Mouse (Mus musculus) left cerebral cortex, postnatal 10 days (tissue): ENCODE results near the gene Oit3. TPM values are rescaled to one million over a fixed set of nuclear protein-coding genes. Genes with fewer than 3 reads are reported as not detected.
A peak's percentile ranks its signal among the peaks of the same experiment; 100 is the strongest.
"Not testable (repeated sequence)": the region's sequence is repeated elsewhere in the genome, so short reads cannot be mapped to it uniquely, and the experiment has no call there.

Experiments used
- DNase-seq, 2 experiments: peaks; one replicate each; pipeline ENCODE4 v3.0.0; 2021 to 2022; ENCODE audit warnings: low spot score in 2 of 2, mixed read lengths in 1 of 2; ENCODE audit errors: extremely low spot score in 1 of 2
- intact Hi-C: fragments of 180-260 bp; cut with DNase I; formaldehyde crosslinking; loops from one replicate; pipeline ENCODE4 v1.15.1; 2025
- total RNA-seq, 2 experiments: library from RNA; stranded (reverse); gene quantifications; 2 replicates each; pipeline ENCODE4 v1.2.3; 2021

Gene Oit3
- total RNA-seq, 2 experiments from 2014 or later: 0.20 TPM; not detected in 1

DNA sequence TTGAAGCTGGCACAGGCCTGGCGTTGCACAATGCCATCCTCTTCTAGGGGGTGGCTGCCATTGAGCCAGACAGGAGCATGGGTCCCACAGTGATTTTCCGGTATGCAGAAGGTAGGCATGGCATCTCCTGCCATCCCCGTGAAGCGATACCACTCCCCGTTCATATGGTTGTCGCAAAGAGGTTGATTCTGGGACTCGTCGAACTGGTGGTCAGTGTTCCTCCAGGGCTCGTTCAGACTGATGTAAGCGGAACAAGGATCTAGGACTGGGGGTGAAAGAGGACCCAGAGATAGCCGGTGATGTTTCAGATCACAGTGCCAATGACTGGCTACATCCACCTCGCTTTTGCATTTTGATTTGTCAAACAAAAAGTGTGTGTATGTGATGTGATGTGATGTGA lies 2.9 kb downstream of the Oit3 start:
- no peak for DNase-seq
- intact Hi-C loops: no loop called here

DNA sequence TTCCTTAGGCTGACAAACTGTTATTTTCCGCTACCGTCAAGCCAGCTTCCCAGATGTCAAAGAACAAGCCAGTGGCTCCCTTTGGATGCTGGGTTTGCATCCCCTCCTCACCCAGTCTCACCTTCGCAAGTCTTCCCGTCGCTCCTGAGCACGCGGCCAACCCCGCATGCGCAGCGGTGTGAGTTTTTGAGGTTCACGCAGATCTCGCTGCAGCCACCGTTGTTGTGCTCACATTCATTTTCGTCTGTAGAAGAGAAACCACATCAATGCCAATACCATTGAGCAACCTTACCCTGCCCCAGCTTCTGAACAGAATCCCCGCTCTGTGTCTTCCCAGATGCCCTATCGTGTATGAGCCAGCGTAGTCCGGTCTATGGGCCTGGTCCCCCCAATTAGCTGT lies 5.8 kb downstream of the Oit3 start:
- intact Hi-C loops: no loop called here
- no peak for DNase-seq

DNA sequence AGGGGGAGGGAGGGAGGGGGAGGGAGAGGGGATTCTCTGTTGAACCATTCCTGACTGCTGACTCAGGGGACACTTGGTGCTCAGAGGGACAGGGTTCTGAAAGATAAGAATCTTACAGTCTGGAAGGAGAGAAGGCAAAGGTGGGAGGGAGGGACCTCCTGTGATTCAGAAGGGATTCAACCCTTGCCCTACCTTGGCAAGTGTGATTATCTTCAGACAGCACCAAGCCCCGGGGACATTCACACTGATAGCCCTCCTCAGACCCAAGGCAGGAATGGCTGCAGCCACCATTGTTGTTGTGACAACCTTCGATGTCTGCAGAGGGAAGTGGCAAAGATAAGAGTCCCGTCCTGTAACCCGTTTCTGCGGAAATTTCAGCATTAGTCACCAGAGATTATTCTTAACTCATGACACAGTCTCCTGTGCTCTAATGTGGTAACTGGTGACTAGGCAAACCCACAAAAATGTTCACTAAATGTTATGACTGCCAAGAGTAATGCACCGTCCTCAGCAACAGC lies 10.8 kb downstream of the Oit3 start:
- no peak for DNase-seq
- intact Hi-C loops: no loop called here

DNA sequence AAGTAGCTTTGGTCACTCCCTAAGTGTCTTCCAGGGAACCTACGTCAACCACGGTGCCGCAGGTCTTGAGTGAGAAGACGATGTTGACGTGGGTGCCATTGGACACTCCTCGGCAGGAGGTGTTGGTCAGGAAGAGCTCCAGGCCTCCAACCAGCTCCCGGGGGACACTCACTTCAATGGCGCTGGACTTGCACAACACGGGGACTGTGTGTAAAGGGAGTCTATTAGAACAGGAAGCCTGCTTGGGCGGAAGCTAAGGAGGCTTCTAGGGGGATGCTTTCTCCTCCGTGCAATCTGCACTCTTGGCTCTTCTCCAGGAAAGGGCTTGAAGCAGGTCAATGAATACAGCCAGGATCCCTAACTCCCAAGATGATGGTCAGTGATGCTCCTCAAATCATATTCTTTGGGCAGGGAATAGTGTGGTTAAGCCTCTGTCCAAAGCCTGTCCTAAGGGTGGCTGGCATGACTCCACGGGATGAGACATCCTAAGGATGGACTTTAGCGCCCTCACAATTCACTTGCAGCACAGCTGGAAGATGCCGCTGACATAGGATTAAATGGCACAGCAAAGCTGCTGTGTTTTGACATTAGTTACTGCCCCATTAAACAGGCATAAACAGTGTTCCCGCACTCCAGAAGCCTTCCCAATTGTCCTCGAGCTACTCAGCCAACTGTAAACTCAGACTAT lies 12.0 kb downstream of the Oit3 start:
- no peak for DNase-seq
- intact Hi-C loops: no loop called here

DNA sequence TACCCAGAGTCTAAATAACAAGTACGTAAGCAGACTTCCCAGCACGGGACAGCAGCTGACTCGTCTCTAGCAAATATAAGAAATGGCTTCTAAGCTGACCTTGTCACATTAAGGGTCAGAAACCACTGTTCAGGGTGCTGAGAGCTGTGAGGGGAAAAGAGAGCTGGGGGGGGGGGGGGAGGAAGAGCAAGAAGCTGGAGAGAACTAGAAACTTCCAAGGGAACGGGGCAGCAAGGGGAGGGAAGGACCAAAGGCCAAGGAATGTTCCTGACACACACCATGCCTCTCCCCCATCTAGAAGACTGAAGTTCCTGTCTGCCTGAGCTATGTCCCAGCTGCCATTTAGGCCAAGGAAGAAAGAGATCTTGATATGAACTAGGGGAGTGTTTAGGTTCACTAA lies 15.2 kb downstream of the Oit3 start:
- intact Hi-C loops: no loop called here
- no peak for DNase-seq

DNA sequence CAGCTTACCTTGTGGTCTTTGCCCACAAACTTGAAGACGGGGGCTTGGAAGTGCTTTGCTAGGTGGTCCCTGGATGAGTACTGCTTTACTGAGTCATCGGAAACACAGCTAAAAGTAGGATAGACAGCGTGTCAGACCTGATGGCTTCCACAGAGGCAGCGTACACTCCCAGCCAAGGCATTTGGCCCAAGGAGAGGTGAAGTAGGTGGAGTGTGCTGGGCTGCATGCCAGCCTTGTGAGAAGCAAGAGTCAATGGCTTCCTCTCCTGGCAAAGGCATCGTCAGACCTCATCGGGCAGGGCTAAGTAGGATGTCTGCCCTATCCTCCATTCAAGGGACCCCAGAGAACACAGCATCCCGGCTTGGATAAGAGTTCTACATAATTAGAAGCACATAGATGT lies 16.2 kb downstream of the Oit3 start:
- intact Hi-C loops: no loop called here
- DNase-seq: no peak

DNA sequence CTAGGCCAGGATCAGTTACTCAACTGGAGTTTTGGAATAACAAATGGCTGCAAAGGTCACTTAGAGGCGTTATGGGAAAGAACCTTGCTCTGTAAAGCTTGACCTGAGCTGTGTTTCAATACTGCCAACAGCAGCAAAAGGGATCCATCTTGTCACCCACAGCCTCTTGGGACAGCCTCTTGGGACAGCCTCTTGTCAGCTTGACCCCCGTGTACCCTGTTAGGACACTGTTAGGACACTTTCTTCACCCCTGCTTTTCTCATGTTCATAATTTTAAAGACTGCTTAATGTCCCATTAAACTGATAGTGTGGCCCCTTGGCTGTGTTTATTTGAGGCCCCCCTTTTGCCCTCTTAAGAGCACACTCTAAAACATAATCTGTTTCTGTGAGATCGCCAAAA lies 17.1 kb downstream of the Oit3 start:
- intact Hi-C loops: no loop called here

DNA sequence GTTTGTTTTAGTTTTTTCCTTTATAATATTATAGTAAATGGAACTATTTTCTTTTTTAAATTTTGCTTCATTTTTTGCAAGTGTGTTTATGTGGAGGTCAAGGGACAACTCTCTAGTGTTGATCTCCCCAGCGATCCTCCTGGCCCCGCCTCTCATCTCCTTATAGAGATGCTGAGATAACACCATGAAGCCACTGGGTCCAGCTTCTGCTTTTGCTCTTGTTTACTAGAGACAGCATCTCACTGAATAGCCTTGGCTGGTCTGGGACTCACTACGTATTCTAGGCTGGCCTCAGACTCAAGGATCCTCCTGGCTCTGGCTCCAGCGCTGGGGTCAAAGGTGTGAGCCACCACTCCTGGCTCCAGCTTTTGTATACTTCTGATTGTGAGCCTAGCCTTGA lies 22.1 kb downstream of the Oit3 start:
- intact Hi-C loops: no loop called here
- no peak for DNase-seq

More for the DNA sequence above, 17.1 kb downstream of the Oit3 start:
- no peak for DNase-seq

DNA sequence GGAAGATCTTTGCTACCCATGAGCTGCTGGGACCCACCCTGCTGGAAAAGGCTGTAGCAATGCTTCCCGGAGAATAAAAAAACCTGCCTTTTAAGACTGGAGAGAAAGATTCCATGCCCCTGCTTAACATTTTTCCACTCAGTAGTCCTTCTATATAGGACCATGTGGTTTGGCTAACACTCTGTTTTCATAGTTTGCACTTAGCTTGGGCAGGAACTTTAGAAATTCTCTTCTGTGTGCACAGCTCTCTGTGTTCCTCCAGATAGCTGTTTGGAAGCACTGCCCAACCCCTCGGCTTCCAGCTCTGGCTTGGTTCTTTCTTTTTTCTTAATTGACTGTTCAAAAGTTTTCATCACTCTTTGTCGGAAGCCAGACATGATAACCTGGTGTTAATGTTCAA lies 25.0 kb downstream of the Oit3 start:
- DNase-seq: no peak
- intact Hi-C loops: no loop called here

DNA sequence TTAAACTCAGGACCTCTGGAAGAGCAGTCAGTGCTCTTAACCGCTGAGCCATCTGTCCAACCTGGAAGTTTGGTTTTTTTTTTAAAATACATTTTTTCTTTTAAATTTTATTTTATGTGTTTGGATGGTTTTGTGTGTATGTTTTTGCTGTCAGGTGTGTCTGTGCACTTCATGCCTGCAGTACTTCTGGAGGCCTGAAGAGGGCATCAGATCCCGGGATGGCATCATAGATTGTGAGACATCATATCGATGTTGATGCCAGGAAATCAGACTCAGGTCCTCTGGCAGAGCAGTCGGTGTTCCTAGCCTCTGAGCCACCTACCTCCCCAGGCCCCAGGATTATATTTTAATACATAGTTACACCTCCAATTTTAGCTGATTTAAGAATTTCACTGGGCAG lies 27.9 kb downstream of the Oit3 start:
- no peak for DNase-seq
- intact Hi-C loops: no loop called here

DNA sequence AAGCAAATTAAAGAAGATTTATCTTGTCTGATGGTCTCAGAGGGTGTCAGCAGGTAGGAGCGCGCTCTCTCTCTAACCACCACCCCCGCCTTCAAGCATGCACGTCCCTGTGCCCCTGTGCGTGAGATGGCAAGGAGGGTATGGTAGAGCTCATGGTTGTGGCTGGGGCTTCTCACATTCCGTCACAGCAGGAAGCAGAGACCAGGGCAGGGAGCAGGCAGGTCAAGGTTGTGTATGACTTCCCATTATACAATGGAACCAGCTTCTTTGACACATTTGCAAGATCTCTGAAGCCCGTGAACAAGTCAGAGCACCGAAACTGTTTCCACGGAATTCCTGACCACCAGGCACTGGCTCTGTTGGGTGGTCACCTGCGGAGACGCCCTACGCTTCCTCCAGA lies 31.3 kb downstream of the Oit3 start:
- intact Hi-C loops: no loop called here
- DNase-seq: no peak

DNA sequence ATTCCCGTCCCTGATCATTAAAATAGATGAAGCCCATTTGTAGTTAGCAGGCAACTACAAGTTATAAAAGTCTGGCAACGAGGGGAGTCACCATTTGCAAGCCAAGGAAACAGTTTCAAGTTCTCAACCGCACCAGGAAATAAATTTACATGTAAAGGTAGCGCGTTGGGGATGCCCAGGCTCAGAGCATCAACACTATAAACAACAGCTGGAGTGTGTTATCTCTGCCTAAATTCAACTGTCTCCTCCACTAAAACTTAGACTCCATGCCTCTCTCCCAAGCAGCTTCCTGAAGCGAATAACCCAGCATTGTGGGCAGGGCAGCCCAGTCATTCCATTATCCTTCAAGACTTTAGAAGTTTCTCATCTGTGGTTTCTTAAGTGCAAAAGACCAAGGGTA lies 33.1 kb downstream of the Oit3 start:
- no peak for DNase-seq
- intact Hi-C loops: no loop called here

DNA sequence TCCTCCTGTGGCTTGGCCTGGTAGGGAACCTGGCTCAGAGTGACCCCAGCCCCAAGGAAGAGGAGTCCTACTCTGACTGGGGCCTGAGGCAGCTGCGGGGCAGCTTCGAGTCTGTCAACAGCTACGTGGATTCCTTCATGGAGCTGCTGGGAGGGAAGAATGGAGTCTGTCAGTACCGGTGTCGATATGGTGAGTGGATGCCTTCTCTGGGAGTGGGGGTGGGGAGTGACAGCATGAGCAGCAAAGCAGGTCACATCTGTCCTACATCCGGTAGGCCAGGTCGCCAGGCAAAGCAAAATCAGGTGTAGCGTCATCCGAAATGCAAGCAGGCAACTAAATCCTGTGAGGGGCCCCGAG lies 37.8 kb downstream of the Oit3 start:
- intact Hi-C loops: no loop called here
- DNase-seq: no peak

DNA sequence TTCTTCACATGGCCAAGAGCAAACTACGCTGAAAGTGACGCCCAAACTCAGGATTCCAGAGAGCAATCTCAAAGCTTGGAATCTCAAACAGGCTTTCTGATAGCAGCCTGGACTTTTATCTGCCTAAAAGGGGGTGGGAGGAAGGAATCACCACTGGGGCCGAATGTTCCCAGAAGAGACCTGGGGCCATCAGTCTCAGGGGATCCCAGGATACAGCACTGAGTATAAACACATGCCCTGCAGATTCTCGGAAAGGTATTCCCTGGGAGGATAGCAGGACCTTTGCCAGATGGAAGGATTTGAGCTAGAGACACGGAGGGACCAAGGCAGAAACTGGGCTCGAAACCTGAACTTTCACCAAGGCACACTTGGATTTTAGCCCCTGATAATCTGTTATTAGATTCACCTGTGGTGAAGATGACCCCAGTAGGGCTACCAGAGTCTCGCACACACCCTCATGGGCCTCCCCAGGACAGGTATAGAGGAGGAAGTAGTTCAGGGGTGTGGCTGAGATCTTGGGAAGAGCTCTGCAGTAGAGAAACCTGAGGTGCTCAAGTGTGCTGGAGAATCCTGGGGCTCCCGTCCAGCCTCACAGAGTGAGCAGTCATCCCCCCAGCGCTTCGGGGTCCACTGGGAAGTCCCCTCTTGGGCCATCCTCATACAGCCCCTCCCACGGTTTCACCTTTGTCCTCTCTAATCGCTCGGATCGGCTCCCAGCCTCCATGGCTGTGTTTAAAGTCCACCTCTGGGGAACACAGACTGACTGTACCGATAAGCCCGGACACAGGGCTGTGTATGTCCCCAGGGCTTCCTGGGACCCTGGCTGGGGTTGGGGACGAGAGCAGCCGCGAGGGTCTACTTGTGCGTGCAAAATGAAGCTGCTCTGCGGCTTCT lies 38.4 kb downstream of the Oit3 start, which contains the start of gene Pla2g12b:
Gene Pla2g12b (plus strand): TSS at position 762 of the 894 bp plus-strand sequence.
- intact Hi-C loops: no loop called here
- DNase-seq: no peak

DNA sequence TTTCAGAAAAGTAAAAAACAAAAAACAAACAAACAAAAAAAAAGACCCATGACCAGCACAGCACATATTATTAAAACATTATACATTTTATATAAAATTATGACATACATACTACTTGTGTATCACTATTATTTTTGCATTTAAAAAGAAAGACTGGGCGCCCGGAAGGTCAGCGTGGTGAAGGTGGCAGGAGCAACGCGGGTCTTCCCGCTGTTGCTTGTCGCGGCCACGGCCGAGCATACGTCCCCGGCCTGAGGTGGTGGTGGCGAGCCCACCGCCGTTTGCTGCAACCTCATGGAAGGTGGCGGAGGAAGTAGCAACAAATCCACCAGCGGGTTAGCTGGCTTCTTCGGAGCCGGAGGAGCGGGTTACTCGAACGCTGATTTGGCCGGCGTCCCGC lies 46.1 kb downstream of the Oit3 start, which contains the start of gene Gm10273:
Gene Gm10273 (plus strand): TSS at position 172 of the 400 bp plus-strand sequence.
- DNase-seq: not testable (repeated sequence)

DNA sequence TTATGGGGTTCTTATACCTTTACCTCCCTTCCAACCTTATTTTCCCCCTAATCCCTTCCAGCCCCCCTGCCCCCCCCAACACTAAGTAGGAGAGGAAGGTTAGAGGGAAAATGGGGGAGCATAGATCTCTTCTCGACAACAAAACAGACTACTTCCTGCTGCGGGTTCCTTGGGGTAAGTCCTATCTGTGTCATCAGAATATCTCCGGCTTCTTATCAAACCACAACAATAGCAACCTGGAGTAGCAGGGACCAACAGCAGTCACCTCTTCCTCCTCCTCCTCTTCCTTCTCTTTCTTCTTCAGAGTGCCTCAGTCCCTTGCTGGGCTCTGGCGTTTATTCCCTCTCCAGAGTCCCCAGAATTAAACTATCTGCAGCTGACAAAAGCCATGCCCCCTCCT lies 49.7 kb downstream of the Oit3 start:
- DNase-seq: no peak
- intact Hi-C loops: no loop called here

More for the DNA sequence above, 46.1 kb downstream of the Oit3 start, which contains the start of gene Gm10273:
- intact Hi-C loops: not testable (repeated sequence)

DNA sequence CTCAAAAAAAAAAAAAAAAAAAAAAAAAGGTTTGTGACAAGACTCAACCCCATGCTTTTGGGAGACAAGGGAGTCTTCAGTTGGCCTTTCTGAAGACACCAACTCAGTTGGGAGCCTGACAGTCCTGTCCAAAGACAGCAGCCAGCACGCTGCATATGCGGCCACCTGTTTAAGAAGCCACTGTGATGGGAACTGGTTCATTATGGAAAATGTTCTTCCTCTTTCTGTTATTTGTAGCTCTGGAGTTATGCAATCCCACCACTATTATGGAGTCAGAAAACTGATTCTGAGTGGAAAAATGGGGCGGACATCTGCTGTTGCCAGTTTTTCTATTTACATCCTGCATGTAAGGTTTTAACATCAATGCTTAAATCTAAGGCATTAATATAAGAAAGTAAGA lies 51.9 kb downstream of the Oit3 start:
- no peak for DNase-seq
- intact Hi-C loops: no loop called here

DNA sequence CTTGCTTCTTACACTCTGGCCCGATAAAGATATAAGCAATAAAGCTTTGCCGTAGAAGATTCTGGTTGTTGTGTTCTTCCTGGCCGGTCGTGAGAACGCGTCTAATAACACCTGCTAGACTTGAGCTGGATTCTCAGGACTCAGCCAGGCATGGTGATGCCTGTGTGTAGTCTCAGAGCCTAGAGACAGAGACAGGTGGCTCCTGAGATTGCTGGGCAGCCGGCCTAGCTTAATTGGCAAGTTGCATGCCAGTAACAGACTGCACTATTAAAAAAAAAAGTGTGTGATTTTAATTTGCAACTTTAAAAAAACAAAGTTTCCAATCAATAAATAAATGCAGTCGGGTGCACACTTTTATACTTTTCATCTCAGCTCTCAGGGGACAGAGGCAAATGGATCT lies 54.6 kb downstream of the Oit3 start:
- DNase-seq: peak in 1 of 2 experiments; percentile 22
- intact Hi-C loops: no loop called here

DNA sequence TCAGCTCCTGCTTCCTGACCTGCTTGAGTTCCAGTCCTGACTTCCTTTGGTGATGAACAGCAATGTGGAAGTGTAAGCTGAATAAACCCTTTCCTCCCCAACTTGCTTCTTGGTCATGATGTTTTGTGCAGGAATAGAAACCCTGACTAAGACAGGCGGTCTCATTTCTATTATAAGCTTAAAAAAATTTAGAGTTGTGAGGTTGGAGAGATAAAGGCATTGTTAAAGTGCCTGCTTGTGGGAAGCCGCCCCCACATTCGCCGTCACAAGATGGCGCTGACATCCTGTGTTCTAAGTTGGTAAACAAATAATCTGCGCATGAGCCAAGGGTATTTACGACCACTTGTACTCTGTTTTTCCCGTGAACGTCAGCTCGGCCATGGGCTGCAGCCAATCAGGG lies 60.0 kb downstream of the Oit3 start:
- intact Hi-C loops, DNase-seq: not testable (repeated sequence)

DNA sequence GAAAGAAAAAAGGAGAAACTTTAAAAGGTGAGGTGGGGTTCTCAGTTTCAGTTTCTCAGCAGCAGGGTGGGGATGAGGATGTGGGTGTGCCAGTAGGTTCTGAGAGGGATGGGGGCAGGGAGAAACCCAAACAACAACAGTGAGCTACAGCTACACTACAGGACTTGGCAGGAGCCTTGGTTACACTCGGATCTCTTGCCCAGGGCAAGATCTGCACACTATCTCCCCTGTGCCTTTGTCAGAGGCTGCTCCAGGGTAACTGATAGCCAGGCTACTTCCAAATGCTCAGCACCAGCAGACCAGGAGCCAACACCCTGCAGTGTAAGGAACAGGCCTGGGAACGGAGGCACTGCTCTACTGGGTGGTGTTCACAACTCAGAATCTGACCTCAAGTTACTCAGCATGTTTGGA lies 61.2 kb downstream of the Oit3 start:
- DNase-seq: no peak
- intact Hi-C loops: no loop called here
